Mouse (Mus musculus) T-helper 1 cell (primary cell): ENCODE results near the gene Bcat2.

Experiments
- in situ Hi-C: fragments of 300-600 bp; cut with MboI, MseI; formaldehyde crosslinking; loops from one replicate; pipeline ENCODE4 v1.15.1; 2025; ENCODE audit warnings: high pct_unique_total_duplicates

Bcat2 gene

GRCm38 (mm10) chr7:45587631-45588592 lies 18.0 kb downstream of the Bcat2 start:
- in situ Hi-C loops = no loop called here

- in situ Hi-C loops = no loop called here
Measured at GRCm38 (mm10) chr7:45589173-45589572, 19.2 kb downstream of the Bcat2 start.

GRCm38 (mm10) chr7:45589898-45590297 lies 19.9 kb downstream of the Bcat2 start:
- in situ Hi-C loops = no loop called here

- in situ Hi-C loops = no loop called here
Measured at GRCm38 (mm10) chr7:45590874-45591273, 20.9 kb downstream of the Bcat2 start.

DNA sequence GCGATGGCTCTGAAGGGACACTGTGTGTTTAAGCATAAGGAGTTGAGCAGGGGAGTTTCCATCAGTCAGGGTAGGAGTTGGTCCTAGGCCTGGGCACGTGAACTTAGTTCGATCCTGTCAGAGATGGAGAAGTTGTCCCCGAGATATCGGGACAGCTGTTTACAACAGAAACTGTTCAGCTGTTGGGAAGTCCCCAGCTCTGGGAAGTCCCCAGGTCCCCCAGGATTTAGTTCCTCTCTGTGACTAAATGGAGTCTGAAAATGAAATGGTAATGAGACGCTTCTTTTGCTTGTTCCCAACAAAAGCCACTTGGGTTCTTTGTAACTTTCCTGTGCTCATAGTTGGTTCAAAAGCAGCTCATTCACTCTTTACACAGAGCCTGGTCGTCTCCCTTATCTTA lies 21.9 kb downstream of the Bcat2 start:
- in situ Hi-C loops = no loop called here

DNA sequence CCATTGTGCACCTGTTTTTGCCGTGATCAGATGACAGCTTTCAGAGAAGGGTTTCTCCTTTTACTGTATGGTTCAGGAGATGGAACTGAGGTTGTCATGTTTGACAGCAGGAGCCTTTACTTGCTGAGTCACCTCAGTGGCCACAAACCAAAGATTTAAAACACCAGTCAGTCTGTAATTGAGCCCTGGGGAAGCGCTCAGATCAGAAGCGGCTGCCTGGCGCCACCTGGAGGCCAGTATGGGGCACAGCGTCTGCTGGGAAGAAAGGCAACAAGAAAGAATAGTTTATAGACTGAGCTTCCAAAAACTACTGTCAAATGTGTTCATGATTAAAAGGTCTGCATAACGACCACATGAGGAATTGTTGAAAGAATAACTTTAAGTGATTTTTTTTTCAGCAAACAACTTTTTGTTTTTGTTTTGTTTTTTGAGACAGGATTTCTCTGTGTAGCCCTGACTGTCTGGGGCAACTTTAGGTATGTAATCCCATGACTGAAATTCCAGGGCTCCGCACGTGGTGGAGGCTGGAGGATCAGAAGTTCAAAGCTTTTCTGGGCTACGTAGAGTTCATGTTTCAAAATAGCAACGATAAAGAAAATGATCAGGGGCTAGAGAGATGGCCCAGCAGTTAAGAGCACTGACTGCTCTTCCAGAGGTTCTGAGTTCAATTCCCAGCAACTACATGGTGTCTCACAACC lies 23.3 kb downstream of the Bcat2 start:
- in situ Hi-C loops = no loop called here

DNA sequence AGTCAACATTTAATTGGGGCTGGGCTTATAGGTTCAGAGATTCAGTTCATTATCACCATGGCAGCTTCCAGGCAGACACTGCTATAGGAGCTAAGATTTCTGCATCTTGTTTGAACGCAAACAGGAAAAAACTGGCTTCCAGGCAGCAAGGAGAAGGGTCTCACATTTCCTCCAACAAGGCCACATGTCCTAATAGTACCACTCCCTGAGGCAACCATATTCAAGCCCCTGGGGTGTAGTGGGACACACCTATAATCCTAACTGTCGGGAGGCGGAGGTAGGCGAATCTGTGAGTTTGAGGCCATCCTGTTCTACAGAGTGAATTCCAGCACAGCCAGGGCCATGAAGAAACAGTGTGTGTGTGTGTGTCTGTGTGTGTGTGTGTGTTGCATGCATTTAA lies 25.2 kb downstream of the Bcat2 start:
- in situ Hi-C loops = no loop called here

DNA sequence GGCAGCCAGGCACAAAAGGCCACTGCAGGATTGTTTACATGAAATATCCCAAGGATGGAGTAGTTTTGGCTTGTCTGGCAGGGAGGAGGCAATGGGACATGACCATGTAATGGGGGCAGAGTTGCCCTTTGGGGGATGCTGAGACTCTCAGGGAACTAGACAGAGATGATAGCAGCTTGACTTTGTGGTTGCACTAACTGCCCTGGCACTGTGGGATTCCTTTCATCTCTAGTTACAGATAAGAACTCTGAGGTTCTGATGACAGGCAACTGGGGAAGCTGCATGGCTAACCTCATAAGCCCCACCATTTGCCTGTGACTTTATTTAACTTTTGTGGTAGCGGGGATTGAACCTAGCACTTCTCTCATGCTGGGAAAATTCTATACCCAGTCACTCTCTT lies 26.2 kb downstream of the Bcat2 start:
- in situ Hi-C loops = no loop called here

- in situ Hi-C loops = no loop called here
Measured at GRCm38 (mm10) chr7:45597013-45597412, 27.1 kb downstream of the Bcat2 start.

GRCm38 (mm10) chr7:45597527-45597926 lies 27.6 kb downstream of the Bcat2 start:
- in situ Hi-C loops = no loop called here

DNA sequence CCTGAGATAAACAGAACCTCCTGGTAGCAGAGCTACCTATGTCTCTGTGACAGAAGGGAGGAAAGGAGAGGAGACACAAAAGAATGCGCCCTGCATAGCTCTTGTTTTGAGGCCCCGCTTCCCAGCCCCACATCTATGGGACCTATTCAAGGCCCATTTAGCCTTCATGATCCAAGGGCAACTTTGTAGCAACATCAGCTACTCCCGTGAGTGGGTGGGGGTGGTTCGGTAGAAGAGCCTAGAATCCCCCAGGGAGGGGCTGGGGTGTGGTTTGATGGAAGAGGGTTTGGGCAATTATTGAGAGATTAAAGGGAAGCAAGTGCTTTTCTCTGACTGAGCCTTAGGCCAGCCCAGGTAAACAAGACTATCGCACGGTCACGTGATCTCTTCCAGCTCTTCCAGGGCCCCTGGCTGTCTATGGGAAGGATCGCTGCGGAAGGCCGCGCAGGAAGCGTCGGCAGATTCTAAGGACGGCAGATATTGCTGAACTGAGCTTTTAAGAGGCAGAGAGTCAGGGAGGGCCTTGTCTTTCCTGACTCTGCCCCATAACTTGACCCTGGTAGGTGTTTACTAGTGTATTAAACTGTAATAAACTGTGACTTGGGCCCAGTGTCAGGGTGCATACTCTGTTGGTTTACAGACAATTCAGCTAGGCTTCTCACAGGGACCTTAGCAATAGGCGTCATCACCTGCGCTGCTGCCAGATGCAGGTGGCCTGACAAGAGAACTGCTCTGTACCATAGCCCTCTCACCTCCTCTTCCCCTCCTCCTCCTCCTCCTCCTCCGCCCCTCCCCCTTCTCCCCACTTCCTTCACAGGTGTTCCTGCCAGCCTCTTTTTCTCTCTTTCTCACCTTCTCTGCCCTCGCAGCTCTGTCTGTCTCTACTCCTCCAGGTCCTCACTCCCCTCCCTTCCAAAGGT lies 29.3 kb downstream of the Bcat2 start:
- in situ Hi-C loops = no loop called here

- in situ Hi-C loops = no loop called here
Measured at GRCm38 (mm10) chr7:45605704-45606289, 35.8 kb downstream of the Bcat2 start.

GRCm38 (mm10) chr7:45609511-45609910 lies 39.6 kb downstream of the Bcat2 start:
- in situ Hi-C loops = no loop called here

GRCm38 (mm10) chr7:45616277-45616676 lies 46.3 kb downstream of the Bcat2 start:
- in situ Hi-C loops = no loop called here

DNA sequence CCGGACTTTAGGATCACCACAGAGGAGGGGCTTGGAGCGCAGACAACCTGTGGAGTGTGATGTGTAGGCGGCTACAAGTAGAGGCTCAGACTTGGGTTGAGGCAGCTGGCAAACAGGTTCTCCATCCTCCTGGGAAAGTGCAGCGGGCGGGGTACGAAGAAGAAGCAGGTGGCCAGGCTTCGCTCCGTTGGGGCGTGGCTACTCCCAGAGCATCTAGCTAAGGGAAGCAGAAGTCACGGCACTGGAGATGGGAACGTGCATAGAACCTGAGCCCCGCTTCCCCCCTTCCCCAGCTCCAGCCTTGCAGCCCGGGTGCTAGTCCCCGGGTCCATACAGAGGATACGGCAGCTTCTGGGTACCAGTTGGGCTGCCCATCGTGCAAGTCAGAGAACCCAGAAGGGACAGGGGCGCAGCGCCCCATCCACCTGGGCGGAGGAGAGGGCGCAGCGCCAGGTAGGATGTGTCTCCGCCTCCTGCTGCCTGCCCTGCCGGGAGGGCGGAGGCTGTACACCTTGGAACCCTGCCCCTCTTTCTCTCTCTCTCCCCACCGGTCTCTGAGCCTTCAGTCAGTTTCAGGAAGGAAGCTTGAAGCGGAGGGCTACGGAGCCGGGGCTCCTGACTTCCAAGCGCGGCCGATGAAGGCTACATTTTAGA lies 47.2 kb downstream of the Bcat2 start, which contains the start of gene Fut1:
TSS of gene Fut1 (plus strand) at position 248 of the 654 bp plus-strand sequence.
- in situ Hi-C loops = no loop called here

DNA sequence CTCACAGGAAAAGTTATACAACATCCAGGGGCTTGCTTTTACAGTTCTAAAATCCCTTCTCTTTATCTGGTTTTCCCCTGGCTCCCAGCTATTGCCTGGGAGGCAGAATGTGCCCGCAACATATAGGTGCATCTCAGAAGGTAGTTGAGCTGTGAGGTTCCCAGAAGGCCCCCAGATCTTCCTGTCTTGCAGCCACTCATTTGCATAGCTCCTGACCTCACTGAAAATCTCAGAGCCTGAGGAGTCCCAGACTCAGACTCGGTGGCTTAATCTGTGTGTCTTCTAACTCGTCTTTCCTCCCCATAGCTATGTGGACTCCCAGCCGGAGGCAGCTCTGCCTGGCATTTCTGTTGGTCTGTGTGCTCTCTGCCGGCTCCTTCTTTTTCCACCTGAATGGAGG lies 48.4 kb downstream of the Bcat2 start:
- in situ Hi-C loops = no loop called here

GRCm38 (mm10) chr7:45619592-45619991 lies 49.6 kb downstream of the Bcat2 start:
- in situ Hi-C loops = no loop called here

GRCm38 (mm10) chr7:45621443-45621842 lies 51.5 kb downstream of the Bcat2 start, which contains the start of gene Izumo1:
TSS of gene Izumo1 (plus strand) at chr7:45621811.
- in situ Hi-C loops = no loop called here

DNA sequence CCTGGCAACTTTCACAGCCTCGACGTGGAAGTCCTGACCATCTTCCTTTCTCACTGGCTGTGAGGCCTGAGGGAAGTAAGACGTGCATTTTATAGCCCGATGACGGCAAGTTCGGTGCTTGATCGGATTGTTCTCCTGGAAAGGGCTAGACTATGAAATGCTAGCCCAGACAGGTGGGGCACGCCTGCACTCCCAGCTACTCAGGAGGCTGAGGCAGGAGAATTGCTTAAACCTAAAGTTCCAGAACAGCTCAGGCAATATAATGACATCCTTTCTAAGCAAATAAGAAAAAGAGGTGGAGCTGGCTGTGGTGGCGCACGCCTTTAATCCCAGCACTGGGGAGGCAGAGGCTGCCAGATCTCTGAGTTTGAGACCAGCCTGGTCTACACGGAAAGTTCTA lies 53.6 kb downstream of the Bcat2 start:
- in situ Hi-C loops = no loop called here

- in situ Hi-C loops = no loop called here
Measured at GRCm38 (mm10) chr7:45624718-45625117, 54.8 kb downstream of the Bcat2 start.

DNA sequence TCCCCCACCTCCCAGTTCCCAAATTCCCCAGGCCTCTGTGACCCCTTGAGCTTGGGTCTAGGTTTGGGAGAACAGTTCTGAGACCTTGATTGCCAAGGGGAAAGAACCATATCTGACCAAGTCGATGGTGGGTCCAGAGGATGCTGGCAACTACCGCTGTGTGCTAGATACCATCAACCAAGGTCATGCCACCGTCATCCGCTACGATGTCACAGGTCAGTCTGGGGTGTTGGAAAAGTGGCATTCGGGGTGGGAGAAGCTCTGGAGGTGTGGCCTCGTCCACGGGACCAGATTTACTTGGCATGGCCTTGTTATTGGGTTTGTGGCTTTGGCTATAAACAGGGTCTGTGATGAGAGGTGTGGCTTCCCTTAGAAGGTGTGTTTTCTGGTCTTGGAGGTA lies 55.5 kb downstream of the Bcat2 start:
- in situ Hi-C loops = no loop called here
